Mouse (Mus musculus) megakaryocyte, embryonic 14.5 days (primary cell): ENCODE measurements at regions not wholly inside any gene's neighbourhood (a gene's known extent, or its start where the extent isn't known, plus 50 kb on each side); places are given as distances from the start of the nearest gene placed in this dataset.

Source experiments
- FLI1 ChIP-seq: IDR thresholded peaks from 2 replicates; pipeline ENCODE4 v1.6.1; 2012; ENCODE audit warnings: low read length, inconsistent platforms, mixed read lengths
- GATA1 ChIP-seq: IDR thresholded peaks from 3 replicates; pipeline ENCODE4 v1.6.1; 2012; ENCODE audit warnings: mixed read lengths, low read length, inconsistent platforms, borderline replicate concordance

- TF ChIP-seq GATA1 (no peak), FLI1 (no peak)
Measured at GRCm38 (mm10) chr6:49919813-49920170, 97.3 kb downstream of the Npy start.
